Mouse (Mus musculus): Measurements from ENCODE around the gene Tmod1. TPM values are rescaled to one million over a fixed set of nuclear protein-coding genes. Genes with fewer than 3 reads are reported as not detected.

Tmod1 gene
- total RNA-seq, 1 experiment from 2014 or later = 2.5 TPM

DNA sequence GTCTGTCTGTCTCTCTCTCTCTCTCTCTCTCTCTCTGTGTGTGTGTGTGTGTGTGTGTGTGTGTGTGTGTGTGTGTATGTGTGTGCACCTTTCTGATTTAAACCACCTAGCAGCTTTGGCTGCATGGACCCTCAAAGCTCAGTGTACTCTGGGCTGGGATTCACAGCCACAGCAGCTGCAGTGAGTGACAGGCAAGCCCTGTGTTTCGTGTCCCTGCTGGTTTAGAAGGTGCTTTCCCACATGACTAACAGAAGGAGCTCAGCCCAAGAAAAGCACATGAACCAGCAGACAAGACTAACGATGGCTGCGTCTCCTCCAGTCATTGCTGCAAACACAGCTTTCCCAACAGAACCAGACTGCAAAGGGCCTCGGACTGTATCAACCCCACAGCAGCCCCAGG lies 9.2 kb downstream of the Tmod1 start:
- no peak for ATAC-seq (replicated peaks; ENCODE audit: insufficient number of reproducible peaks, low FRiP score, low TSS enrichment, poor library complexity, severe bottlenecking)

GRCm38 (mm10) chr4:46048418-46048817 lies 9.7 kb downstream of the Tmod1 start:
- no peak for ATAC-seq (replicated peaks; ENCODE audit: insufficient number of reproducible peaks, low FRiP score, low TSS enrichment, poor library complexity, severe bottlenecking)

- no peak for ATAC-seq (replicated peaks; ENCODE audit: insufficient number of reproducible peaks, low FRiP score, low TSS enrichment, poor library complexity, severe bottlenecking)
Measured at GRCm38 (mm10) chr4:46053323-46054107, 14.8 kb downstream of the Tmod1 start.

DNA sequence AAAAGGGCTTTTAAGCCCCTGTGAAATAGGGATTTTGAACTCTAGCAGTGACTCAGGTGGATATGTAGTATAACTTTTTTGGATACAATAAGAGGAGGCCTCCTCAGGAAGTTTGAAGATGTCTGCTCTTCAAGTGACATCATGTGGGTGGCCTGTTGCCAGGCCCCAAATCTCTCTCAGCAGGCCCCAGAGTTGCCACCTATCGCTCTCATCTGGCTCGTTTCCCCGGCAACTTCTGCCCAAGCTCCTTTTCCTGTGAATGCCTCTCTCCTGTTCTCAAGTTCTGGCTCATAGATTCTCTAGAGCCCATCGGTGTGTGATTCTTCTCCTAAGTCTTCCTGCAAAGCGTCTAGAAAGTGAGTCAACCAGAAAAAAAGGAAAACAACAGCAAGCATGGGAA lies 17.4 kb downstream of the Tmod1 start:
- ATAC-seq (replicated peaks; ENCODE audit: insufficient number of reproducible peaks, low FRiP score, low TSS enrichment, poor library complexity, severe bottlenecking) = no peak

- no peak for ATAC-seq (replicated peaks; ENCODE audit: insufficient number of reproducible peaks, low FRiP score, low TSS enrichment, poor library complexity, severe bottlenecking)
Measured at GRCm38 (mm10) chr4:46061259-46061962, 22.7 kb downstream of the Tmod1 start.

- no peak for ATAC-seq (replicated peaks; ENCODE audit: insufficient number of reproducible peaks, low FRiP score, low TSS enrichment, poor library complexity, severe bottlenecking)
Measured at GRCm38 (mm10) chr4:46063841-46064240, 25.1 kb downstream of the Tmod1 start.

- ATAC-seq (replicated peaks; ENCODE audit: insufficient number of reproducible peaks, low FRiP score, low TSS enrichment, poor library complexity, severe bottlenecking) = no peak
Measured at GRCm38 (mm10) chr4:46064263-46064662, 25.5 kb downstream of the Tmod1 start.

DNA sequence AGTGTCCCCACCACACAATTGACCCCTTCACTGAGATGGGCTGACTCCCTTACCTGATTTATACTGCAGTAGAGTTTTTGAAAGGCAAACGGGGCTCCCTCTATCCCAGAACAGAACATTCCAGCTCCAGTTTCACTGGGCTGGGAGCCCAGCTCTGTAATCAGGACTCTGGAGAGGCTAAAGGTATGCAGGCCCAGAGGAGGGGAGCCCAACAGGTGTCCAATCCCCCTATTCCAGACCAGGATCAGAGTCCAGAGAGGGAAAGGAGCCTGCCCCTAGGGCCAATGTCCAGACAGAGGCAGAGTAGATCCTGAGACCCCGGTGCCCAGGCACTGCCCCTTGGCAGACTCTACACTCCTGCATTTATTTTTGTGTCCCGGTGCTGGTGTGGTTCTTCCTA lies 26.2 kb downstream of the Tmod1 start:
- ATAC-seq (replicated peaks; ENCODE audit: insufficient number of reproducible peaks, low FRiP score, low TSS enrichment, poor library complexity, severe bottlenecking) = no peak

GRCm38 (mm10) chr4:46065695-46066340 lies 27.1 kb downstream of the Tmod1 start:
- ATAC-seq (replicated peaks; ENCODE audit: insufficient number of reproducible peaks, low FRiP score, low TSS enrichment, poor library complexity, severe bottlenecking) = no peak

GRCm38 (mm10) chr4:46068060-46068459 lies 29.3 kb downstream of the Tmod1 start:
- no peak for ATAC-seq (replicated peaks; ENCODE audit: insufficient number of reproducible peaks, low FRiP score, low TSS enrichment, poor library complexity, severe bottlenecking)

- no peak for ATAC-seq (replicated peaks; ENCODE audit: insufficient number of reproducible peaks, low FRiP score, low TSS enrichment, poor library complexity, severe bottlenecking)
Measured at GRCm38 (mm10) chr4:46068573-46068972, 29.8 kb downstream of the Tmod1 start.

- ATAC-seq (replicated peaks; ENCODE audit: insufficient number of reproducible peaks, low FRiP score, low TSS enrichment, poor library complexity, severe bottlenecking) = no peak
Measured at GRCm38 (mm10) chr4:46069851-46070482, 31.2 kb downstream of the Tmod1 start.

DNA sequence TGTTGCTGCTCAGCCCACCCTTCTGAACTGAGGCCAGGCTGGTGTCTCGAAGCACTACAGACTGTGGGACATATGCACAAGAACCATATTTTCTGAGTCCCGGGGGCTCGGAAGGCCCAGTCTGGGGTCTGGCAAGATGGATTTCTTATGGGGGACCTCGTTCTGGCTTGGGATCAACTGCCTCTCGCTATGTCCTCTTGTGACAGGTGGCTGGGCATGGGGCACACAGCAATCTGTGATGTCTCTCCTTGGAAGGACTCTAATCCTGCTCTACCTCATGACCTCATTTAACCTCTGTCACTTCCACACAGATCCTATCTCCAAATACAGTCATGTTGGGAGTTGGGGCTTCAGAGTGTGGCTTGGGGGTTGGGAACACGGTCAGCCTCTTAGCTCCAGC lies 33.9 kb downstream of the Tmod1 start:
- no peak for ATAC-seq (replicated peaks; ENCODE audit: insufficient number of reproducible peaks, low FRiP score, low TSS enrichment, poor library complexity, severe bottlenecking)

- no peak for ATAC-seq (replicated peaks; ENCODE audit: insufficient number of reproducible peaks, low FRiP score, low TSS enrichment, poor library complexity, severe bottlenecking)
Measured at GRCm38 (mm10) chr4:46073736-46074135, 35.0 kb downstream of the Tmod1 start.

DNA sequence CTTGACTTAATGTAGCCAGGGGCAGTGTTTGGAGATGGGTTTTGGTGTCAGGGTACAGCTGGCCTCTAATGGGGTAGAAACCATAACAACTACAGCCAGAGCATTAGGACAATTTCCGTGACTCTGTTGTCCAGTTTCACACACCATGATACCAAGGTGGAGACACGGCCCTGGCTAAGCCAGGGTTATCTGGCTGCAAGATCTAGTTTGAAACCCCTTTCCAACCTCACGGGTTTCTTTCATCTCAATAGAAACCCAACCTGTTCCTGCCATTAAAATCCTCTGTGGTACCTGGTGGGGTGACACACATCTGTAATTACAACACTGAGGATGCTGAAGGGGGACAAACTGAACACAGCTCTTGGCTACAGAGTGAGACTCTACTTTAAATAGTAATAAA lies 36.9 kb downstream of the Tmod1 start:
- ATAC-seq (replicated peaks; ENCODE audit: insufficient number of reproducible peaks, low FRiP score, low TSS enrichment, poor library complexity, severe bottlenecking) = no peak

- peak; percentile 65 for ATAC-seq (replicated peaks; ENCODE audit: insufficient number of reproducible peaks, low FRiP score, low TSS enrichment, poor library complexity, severe bottlenecking)
Measured at GRCm38 (mm10) chr4:46076892-46077291, 38.2 kb downstream of the Tmod1 start.

DNA sequence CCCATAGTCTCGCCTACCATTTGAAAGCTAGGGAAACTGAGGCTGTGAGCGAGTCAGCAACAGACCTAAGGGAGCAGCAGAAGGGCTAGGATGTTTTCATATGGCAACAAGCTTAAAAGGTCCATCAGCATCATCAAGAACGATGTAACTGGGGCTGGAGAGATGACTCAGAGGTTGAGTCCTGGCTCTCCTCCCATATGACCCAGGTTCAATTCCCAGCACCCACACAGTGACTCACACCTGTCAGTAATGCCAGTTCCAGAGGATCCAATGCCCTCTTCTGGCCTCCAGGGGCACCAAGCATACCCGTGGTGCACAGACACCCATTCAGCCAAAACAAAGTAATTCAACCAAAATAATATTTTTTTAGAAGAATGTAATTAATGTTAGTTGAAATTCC lies 41.5 kb downstream of the Tmod1 start:
- no peak for ATAC-seq (replicated peaks; ENCODE audit: insufficient number of reproducible peaks, low FRiP score, low TSS enrichment, poor library complexity, severe bottlenecking)

- no peak for ATAC-seq (replicated peaks; ENCODE audit: insufficient number of reproducible peaks, low FRiP score, low TSS enrichment, poor library complexity, severe bottlenecking)
Measured at GRCm38 (mm10) chr4:46082555-46082954, 43.8 kb downstream of the Tmod1 start.

- ATAC-seq (replicated peaks; ENCODE audit: insufficient number of reproducible peaks, low FRiP score, low TSS enrichment, poor library complexity, severe bottlenecking) = no peak
Measured at GRCm38 (mm10) chr4:46084416-46085172, 45.9 kb downstream of the Tmod1 start.
